Mouse (Mus musculus) adrenal gland, adult (tissue): ENCODE results near the gene 4933402J07Rik.

Source experiments
- DNase-seq, 2 experiments: peaks; one replicate each; pipeline ENCODE4 v3.0.0; 2022 to 2023; ENCODE audit warnings: low spot score in 1 of 2; ENCODE audit not compliant: inconsistent age in 2 of 2

The 4933402J07Rik gene

GRCm38 (mm10) chr8:87620225-87620624 is 56.6 kb downstream of the 4933402J07Rik start:
- DNase-seq, result no peak

GRCm38 (mm10) chr8:87621181-87621580 is 57.5 kb downstream of the 4933402J07Rik start:
- DNase-seq, result no peak

GRCm38 (mm10) chr8:87629656-87630055 is 66.0 kb downstream of the 4933402J07Rik start:
- DNase-seq, result no peak

GRCm38 (mm10) chr8:87631776-87632175 is 68.1 kb downstream of the 4933402J07Rik start:
- DNase-seq, result no peak

- no peak for DNase-seq
Measured at GRCm38 (mm10) chr8:87636226-87636742, 72.6 kb downstream of the 4933402J07Rik start.
